Mouse (Mus musculus) cerebral cortex, adult 2 months (tissue): ENCODE measurements around the gene Ccdc82.

Source experiments
- WGBS: fragments of 180-500 bp; shearing (Covaris S2); methylation state at CpG from one replicate; pipeline ENCODE4 v1.1.7; 2018; 5-methylcytosine and 5-hydroxymethylcytosine counted together

Gene Ccdc82

DNA sequence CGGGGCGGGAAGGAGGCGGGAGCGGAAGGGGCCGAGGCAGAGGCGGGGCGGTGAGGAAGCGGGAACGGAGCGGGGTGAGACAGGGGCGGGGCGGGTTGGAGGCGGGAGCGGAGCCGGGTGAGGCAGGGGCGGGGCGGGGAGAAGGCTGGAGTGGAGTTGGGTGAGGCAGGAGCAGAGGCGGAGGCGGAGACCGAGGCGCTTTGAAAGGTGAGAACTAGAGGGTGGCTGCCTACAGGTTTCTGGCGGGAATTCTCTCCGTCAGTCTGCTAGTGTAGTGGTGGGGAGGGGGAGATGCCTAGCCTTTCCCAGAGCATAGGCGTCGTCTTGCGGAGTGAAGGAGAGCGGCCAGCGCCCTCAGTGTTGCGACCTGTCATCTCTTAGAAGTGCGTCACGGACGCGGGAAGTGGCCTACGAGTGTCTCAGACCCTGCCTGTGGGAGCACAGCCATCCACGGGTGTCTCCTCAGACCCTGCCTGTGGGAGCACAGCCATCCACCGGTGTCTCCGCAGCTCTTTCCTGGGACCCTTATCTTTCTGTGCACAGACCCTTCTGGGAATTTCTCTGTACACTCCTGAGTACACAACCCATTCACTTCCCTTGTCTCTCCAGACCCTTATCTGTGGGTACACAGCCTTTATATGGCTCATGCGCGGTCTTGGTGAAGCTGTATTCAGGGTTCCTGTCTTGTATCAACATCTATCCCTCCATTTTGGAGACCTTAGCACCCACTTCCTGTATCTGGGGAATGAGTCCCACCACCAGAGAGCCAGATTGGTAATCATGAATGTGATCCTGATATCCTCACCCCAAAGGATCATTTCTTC, at the start of gene Ccdc82:
Ccdc82 (plus strand) TSS at position 141 of the 824 bp plus-strand sequence.
- under 1% methylated on average over 33 of the region's 39 CpGs for WGBS

DNA sequence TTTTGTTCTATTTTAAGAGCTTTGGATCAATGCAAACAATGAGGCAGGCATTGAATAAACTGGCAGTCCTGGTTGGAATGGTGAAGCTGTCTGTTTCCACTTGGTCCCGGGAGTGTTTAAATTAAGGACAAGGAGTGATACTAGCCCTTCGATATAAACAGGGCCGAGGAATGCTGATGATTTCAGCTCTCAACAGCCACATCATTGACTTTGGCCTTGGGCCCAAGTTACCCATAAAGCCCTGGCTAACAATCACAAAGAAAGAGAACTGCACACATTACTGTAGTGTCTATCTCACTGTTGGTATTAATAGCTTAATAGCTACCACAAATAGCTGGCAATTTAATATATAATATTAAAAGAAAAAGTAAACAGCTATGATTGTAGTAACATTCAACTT, 46.7 kb upstream of the Ccdc82 start:
- 64% methylated on average over 3 of the region's 3 CpGs for WGBS

DNA sequence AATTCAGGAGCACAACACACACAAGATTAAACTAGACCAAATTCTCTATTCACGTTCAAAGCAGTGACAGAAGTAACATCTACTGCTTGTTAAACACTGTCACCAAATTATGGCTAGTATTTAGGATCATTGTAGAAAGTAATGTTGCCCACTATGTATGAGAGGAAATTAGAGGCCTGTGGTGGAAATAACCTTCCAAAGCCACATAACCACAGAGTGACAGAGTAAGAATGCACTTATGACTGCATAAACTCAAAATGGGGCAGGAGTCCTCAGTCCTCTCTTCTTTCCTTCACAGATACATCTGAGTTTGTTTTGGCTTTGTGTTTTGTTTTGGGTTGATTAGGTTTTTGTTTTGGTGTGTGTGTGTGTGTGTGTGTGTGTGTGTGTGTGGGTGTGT, 43.6 kb upstream of the Ccdc82 start:
- WGBS = 90% methylated on average over 1 of the region's 1 CpGs

DNA sequence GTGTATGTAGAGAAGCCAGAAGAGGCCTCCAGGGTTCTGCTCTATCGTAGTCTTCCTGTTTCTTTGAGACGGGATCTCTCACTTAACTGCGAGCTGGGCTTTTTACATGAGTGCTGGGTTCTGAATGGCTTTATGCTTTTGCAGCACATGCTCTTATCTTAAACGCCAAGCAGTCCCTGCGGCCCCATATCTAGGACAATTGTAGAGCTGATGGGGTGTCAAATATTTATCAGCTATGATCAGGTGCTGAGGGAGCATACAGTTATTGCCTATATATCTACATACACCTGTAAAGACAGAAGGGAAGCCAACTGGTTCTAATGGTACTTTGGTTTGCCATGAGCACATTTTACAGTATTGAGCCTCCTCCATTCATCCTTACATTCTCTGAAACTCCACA, 43.1 kb upstream of the Ccdc82 start:
- 94% methylated on average over 5 of the region's 5 CpGs for WGBS

DNA sequence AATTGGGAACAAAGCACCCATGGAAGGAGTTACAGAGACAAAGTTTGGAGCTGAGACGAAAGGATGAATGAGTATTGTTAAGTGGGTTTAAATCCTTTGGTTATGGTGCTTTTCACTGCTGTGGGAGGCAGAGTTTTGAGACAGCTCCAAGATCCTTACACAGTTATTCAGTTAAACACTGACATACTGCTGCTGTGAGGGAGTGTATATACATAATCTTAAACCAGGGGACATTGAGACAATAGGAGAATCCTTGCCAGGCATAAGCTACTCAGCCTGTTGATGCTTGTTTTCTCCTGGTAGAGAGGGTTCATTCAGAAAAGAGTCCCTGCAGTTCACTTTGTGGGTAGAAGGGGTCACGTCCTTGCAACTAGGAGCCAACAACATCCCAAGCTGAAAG, 40.4 kb upstream of the Ccdc82 start:
- 60% methylated on average over 2 of the region's 2 CpGs for WGBS

DNA sequence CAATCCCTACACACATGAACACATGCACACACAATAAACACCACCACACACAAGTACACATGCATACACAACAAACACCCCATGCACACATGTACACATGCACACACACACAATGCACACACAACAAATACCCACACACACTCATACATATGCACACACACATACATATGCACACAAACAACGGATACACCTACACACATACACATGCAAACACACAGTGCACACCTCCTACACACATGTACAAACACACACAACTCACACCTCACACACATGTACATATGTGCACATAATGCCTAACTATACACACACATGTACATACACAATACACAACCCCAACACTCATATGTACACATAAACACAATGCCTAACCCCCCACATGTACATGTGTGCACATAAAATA, 20.9 kb upstream of the Ccdc82 start:
- WGBS = 97% methylated on average over 1 of the region's 1 CpGs

DNA sequence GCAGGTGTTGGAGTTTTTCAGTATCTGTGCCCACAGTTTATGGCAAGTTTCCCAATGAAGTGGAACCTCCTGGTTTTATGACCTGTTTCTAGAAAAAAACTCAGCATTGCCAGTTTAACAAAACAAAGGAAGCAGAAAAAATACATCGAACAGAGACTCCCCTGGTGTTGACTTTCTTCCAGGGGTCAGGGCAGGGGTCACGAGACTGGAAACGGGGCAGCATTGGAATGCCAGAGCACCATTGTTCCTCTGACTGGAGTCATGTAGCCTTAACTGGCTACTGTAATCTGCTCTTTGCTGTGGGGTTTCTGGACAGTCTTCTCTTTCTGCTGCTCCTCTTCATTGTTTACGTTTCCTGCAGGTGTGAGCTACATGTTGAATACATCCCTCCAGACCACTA, 16.2 kb upstream of the Ccdc82 start:
- 22% methylated on average over 4 of the region's 4 CpGs for WGBS

DNA sequence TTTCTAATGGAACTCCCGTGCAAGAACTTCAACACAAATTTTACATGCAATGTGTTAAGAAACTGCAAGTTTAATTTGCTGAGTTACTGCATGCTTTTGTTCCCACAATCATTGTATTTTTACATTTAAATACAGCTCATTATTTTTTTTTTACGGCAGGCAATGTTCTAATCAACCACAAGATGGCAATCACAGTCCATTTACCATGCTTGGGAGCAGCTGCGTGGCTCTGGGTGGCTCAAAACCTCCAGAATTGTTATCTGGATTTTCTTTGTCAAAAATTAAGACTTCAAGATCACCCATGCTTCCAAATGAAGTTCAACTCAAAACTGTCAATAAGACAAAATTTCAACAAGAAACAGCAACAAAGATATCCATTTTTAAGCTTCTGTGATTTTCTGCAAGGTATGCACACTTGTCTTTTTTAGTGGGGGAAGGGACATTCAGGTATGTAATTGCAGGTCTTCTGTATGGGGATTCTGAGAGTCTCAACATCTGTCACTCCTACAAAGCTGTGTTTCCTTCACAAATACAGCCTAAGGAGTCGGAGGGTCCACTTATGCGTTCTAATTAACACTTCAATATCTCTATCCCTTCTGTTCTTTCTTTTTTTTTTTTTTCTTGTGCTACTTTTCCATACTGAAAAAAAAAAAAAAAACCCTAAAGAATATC, 15.1 kb upstream of the Ccdc82 start:
- 15% methylated on average over 5 of the region's 5 CpGs for WGBS

DNA sequence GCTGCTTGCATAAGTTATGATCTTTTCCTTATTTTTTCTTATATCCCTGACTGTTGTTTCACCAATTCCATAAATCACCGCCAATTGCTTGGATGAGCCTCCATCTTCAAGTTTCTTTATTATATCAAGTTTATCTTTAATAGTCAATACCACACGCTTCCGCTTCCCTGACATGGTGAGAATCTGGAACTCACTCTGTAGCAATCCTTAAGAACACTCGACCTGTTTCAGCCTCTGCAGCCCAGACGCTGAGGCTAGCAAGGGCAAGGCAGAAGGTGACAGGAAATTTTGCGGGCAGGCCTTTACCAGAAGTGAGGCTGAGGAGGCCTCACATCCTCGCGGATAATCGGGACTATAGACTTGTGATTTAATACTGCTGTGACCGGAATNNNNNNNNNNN, 1.3 kb upstream of the Ccdc82 start, which contains the start of gene Jrkl:
Jrkl (minus strand) TSS at position 349 of the 400 bp plus-strand sequence.
- WGBS = 3% methylated on average over 10 of the region's 10 CpGs

DNA sequence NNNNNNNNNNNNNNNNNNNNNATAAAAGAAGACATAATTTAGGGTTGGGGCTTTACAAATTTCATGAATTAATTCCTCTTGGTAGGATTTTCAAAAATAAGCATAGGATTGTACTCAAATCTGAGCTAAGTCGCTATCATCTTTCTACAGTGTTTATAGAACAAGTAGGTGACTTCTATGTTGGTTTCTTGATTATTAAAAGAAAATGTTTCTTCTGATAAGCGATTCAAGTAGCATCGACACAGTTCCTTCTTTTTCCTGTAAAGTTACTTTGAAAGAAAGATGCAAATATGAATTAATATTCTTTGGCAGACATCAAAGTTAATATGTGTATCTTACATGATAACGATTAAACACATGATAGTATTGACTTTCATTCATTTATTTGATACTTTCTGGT, 1.3 kb downstream of the Ccdc82 start:
- 94% methylated on average over 4 of the region's 4 CpGs for WGBS

DNA sequence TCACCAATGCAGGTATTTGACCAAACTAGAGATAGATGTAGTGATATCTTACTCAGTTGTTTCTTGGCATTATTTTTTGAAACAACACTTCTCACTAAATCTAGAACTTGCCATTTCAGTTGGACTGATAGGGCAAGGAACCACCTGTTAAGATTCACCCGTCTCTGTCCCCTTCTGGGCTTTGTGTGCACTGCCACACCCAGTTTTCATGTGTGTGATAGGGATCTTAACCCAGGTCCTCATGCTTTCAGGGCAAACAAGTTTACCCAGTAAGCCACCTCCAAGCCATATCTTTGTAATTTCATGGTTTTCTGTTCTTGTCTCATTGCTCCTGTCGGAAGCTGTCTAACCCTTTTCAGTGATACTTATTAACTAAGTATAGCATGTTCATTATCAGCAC, 4.5 kb downstream of the Ccdc82 start:
- 91% methylated on average over 2 of the region's 2 CpGs for WGBS

DNA sequence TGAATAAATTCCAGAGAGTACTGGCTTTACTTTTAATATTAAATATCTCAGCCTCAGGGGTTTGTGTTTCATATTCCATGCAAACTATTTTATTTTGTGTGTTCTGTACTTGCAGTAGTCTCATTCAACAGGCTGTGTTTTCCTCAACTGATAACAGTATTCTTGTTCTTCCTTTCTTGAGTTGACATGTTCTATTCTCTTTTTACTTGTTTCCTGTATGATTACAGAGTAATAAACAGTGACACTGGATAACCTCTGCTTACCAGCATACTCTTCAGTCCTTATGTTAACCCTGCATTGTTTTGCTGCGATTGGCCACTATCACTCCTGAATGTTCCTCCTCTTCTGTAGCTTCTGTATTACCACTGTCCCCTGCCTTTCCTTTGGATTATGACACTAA, 10.0 kb downstream of the Ccdc82 start:
- 97% methylated on average over 1 of the region's 1 CpGs for WGBS

DNA sequence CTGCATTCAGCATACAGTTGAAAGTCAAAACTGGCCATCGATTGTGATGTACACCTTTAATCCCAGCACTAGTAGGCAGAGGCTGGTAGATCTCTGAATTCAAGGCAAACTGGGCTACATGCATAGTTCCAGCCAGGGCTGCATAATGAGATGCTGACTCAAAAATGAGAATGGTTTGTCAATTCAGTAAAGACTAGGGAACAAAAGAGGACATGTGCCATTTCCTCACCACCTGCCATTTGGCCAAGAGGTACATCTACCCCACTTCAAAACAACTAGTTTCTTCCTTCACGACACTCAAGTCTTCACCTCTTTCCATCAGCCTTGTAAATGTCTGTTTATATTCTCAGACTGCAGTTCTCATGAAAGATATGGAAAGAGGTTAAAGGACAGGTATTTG, 11.4 kb downstream of the Ccdc82 start:
- 94% methylated on average over 2 of the region's 2 CpGs for WGBS

DNA sequence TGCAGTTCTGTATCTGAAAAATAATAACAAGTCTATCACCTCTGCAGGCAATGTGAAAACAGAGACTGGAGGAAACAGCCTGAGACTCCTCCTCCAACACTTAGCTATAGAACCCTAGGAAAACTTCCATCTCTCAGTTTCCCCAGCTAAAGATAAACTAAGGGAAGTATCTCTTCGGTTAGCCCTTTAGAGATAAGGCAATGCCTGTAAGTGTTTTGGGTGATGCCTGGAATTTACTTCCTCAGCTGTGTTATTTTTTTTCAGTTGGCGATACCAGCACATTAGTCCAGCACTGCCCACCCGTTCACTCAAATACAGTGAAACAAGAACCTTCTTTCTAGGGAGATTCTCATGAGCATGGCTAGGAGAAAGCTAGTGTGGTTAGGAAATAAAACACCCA, 14.2 kb downstream of the Ccdc82 start:
- 86% methylated on average over 3 of the region's 3 CpGs for WGBS

DNA sequence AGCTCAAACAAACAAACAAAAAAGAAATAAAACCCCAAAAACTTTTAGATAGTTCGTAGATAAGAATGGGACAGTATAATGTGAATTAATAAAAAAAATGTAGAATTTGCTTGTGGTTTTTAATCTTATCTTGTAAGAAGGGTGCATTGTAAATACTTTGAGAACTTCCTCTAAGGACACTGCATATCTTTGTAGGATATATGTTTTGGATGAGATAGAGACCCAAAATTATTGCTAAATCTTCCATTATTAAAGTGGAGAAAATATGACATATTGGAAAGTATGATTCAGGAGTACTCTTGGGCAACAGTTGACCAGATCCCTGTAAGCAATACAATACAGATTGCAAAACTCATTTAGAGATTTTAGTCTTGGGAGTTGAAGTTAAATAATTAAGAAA, 26.5 kb downstream of the Ccdc82 start:
- WGBS = 96% methylated on average over 1 of the region's 1 CpGs

DNA sequence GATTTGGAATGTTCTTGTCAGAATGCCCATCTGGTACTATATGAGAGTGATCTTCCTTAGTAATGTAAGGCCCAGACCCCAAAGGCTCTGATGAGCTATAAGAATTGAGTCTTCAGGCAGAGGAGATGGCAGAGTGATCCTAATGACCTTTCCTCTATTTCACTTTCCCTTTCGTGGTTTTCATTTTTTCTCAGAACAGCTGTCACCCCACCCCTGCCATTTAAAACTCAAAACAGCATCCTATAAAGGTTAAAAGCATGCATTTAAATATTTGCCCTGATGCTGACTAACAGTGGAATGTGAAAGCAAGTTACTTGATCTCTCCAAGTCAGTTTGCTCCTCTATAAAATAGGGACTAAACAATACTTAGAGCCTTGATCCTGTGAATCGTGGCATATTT, 40.7 kb downstream of the Ccdc82 start:
- WGBS = 78% methylated on average over 2 of the region's 2 CpGs

DNA sequence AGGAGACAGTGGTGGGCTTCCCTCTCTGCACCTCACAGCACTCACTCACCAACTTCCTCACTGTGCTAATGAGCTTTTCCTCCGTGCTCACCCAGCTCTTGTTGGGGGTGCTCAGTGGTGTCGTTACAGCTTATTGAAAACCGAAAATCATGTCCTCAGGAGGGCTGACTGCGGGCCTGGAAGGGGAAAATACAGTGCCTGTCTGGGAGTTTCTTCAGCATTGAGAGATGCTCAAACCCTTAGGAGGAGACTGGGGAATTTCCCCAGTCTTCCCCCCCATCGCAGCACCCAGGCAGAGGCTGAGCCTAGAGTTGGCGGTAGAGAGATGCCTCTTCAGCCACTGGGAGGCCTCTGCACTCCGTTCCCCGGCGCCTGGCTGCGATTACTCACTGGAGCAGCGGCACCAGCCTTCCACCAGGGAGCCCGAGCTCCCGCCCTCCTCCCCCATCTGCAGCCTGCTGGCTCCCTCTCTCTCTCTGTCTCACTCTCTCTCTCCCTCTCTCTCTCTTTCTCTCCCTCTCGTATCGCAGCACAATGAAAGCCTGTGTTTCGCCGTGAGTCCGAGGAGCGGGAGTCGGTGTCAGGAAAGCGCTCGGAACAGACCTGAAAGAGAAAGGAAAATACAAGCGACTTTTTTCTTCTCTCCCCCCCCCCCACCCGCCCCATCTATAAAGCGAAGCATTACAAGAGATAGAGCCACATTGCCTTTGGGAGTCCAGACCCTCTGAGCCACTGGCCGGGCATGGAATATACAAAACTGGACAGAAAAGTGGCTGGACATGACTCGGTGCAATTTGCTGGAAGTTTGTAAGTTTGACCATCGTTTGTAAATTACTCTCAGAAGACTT, 49.7 kb downstream of the Ccdc82 start:
- under 1% methylated on average over 27 of the region's 28 CpGs for WGBS

DNA sequence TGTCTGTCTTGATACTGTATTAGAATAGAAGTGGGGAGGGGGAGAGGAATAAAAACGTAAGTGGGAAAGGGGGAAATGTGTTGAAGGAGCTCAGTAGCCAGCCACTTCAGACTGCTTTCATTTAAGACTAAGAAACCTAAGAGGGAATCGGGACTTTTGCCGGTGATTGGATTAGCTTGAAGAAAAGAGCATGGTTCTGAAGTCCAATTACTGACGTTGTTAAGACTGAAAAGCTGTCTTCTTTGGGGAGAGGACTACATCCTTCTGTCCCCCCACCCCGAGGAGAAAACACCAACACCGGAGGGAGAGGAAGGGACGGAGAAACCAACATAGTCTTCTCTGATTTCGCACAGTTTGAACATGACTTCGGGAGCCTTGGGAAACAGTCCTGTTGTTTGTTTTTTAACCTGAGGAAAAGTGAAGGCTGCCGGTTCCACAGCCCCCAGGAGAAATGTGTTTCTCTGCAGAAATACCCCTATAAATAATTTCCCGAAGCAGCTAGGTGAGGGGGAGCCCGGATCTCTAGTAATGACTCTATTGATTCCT, 50.4 kb downstream of the Ccdc82 start:
- WGBS = 1% methylated on average over 12 of the region's 12 CpGs

DNA sequence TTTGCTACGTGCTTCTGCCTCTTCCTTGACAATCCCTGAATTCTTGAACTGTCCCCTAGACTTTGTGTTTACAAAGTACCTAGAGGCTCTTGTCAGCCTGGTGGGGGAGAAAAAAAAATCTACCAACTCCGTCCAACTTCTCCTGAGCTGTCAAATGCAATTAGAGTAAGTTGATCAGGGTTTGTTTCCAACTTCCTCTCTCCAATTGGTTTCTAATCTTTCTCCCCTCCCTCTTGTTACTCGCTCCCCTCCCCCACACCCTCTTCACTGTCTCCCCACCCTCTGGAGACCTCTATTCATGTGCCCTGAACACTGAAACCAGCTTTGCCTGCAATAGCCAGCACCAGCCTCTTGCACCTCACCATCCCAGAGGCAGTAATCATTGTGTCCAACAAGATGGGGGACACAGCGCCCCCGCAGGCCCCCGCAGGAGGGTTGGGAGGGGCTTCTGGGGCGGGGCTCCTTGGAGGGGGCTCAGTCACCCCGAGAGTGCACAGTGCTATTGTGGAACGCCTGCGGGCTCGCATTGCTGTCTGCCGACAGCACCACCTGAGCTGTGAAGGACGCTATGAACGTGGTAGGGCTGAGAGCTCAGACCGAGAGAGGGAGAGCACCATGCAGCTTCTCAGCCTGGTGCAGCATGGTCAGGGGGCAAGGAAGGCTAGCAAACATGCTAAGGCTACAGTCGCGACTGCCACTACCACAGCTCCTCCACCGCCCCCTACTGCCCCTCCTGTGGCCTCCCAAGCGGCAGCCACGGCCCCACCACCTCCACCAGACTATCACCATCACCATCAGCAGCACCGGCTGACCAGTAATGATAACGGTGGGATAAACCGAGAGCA, 51.1 kb downstream of the Ccdc82 start, which contains the start of gene Maml2:
Maml2 (plus strand) TSS at position 290 of the 845 bp plus-strand sequence.
- WGBS = 10% methylated on average over 23 of the region's 23 CpGs

DNA sequence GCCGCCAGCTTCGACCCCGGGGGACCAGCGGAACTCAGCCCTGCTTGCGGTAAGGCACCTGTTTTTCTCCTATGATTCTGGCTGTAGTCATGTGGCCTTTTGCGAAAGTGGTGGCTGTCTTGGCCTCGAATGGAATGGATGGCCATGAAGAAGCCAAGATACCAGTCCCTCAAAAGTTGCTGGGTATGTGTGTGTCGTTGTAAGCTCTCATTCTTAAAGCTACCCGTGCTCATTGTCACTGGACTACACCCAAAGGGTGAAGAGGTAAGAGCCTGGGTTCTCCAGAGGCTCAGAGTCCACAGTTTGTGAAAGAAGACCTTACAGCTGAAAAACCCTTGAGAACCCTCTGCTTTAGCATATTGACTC, 51.7 kb downstream of the Ccdc82 start:
- WGBS = 39% methylated on average over 9 of the region's 9 CpGs

DNA sequence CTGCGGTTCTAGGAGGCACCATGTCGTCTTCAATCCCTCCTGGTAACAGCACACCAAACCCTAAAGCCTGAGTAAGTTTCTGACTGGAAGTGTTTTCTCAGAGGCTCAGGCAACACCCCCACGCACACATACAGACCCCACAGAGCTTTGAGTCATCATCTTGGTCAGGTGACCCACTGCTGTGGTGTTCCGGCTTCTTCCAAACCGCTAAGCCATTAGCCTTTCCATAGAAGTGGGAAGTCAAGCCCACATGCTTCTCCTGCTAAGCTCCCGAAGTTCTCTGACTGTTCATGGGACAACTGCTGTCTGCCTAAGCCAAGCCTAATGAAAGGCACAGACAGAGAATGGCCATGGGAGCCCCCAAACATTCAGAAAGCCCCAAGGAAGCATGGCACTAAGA, 52.4 kb downstream of the Ccdc82 start:
- WGBS = 51% methylated on average over 6 of the region's 6 CpGs
